Mouse (Mus musculus) cerebellum, adult 2 months (tissue): ENCODE measurements at regions not wholly inside any gene's neighbourhood (a gene's known extent, or its start where the extent isn't known, plus 50 kb on each side); places are given as distances from the start of the nearest gene placed in this dataset.
A peak's percentile ranks its signal among the peaks of the same experiment; 100 is the strongest.

Experiments
- DNase-seq, 2 experiments: peaks; one replicate each; pipeline ENCODE4 v3.0.0; 2021
- H3K27ac ChIP-seq: fragments of 200-500 bp; 2 replicates; pipeline ENCODE4 v1.5.1; 2012; ENCODE audit warnings: low read length, control low read depth, inconsistent platforms; ENCODE audit not compliant: insufficient read depth
- H3K27me3 ChIP-seq: fragments of 200-500 bp; 2 replicates; pipeline ENCODE4 v1.6.1; 2012; ENCODE audit warnings: inconsistent platforms, mild to moderate bottlenecking, low read length, moderate library complexity; ENCODE audit not compliant: control insufficient read depth, insufficient read depth
- H3K4me1 ChIP-seq: fragments of 200-500 bp; 2 replicates; pipeline ENCODE4 v1.6.1; 2011; ENCODE audit warnings: low read length; ENCODE audit not compliant: control insufficient read depth, insufficient read depth
- H3K4me3 ChIP-seq: fragments of 200-500 bp; replicated peaks from 2 replicates; pipeline ENCODE3; 2011; ENCODE audit warnings: mild to moderate bottlenecking, low read depth, low read length, control low read depth; ENCODE audit not compliant: insufficient read depth
- CTCF ChIP-seq: fragments of 200-500 bp; IDR thresholded peaks from 2 replicates; pipeline ENCODE4 v1.5.1; 2011; ENCODE audit warnings: low read depth, mild to moderate bottlenecking, control low read depth, low read length, moderate library complexity, borderline replicate concordance; ENCODE audit not compliant: insufficient read depth
- POLR2A ChIP-seq: fragments of 200-500 bp; IDR thresholded peaks from 2 replicates; pipeline ENCODE4 v1.6.1; 2011; ENCODE audit warnings: low read length, control low read depth, borderline replicate concordance; ENCODE audit not compliant: insufficient read depth
- WGBS: fragments of 180-500 bp; shearing (Covaris S2); methylation state at CpG from one replicate; pipeline ENCODE4 v1.1.7; 2018; 5-methylcytosine and 5-hydroxymethylcytosine counted together

- Histone ChIP-seq H3K4me3 (no peak overlapping the region), H3K27ac (no peak overlapping the region), H3K4me1 (no peaks in the 10 kb centered on the region), H3K27me3 (no peaks in the 10 kb centered on the region)
- DNase-seq, result no peak
- TF ChIP-seq POLR2A (no peak), CTCF (no peak)
- 75% methylated on average over 7 of the region's 7 CpGs for whole genome bisulfite sequencing
Measured at GRCm38 (mm10) chr4:28298911-28299353, 514.0 kb upstream of the Epha7 start.

GRCm38 (mm10) chr4:28300018-28300440, 512.9 kb upstream of the Epha7 start:
- Histone ChIP-seq H3K27me3 (no peaks in the 10 kb centered on the region), H3K4me3 (no peak overlapping the region)
- TF ChIP-seq POLR2A, result no peak
- no peak for TF ChIP-seq CTCF

GRCm38 (mm10) chr4:28301686-28302085, 511.2 kb upstream of the Epha7 start:
- WGBS, result 16% methylated on average over 1 of the region's 1 CpGs
- H3K4me3 ChIP-seq, result no peak overlapping the region
- no peak overlapping the region for H3K27ac ChIP-seq
- DNase-seq, result peak; percentile 8 to 25
- no peaks in the 10 kb centered on the region for H3K4me1 ChIP-seq
- no peaks in the 10 kb centered on the region for H3K27me3 ChIP-seq
- TF ChIP-seq CTCF (no peak), POLR2A (no peak)

More at GRCm38 (mm10) chr4:28300018-28300440, 512.9 kb upstream of the Epha7 start:
- no peak for DNase-seq
- Histone ChIP-seq H3K4me1 (no peaks in the 10 kb centered on the region), H3K27ac (no peak overlapping the region)
- 21% methylated on average over 13 of the region's 13 CpGs for WGBS

DNA sequence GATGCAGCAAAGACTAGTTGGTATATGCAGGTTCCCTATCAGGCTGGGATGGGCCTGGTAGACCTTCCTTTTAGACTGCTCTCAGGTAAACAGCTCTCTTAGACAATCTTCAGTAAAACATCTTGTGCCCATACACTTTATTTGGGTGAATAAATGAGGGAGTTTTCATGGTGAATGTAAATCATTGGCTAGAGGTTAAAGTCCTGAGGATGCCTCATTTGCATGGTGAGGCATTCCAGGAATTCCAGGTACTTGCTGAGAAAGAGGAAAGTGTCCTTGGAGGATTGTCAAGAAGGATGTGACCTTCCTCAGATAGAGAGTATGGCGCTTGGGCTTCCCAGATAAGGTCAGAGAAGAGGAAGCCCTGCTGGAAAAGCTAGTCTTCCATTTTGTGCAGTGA, 481.9 kb upstream of the Epha7 start:
- Histone ChIP-seq H3K27ac (no peak overlapping the region), H3K27me3 (no peaks in the 10 kb centered on the region), H3K4me3 (no peak overlapping the region), H3K4me1 (no peaks in the 10 kb centered on the region)
- TF ChIP-seq POLR2A, result no peak
- no peak for TF ChIP-seq CTCF
- WGBS, result 89% methylated on average over 1 of the region's 1 CpGs
- no peak for DNase-seq

DNA sequence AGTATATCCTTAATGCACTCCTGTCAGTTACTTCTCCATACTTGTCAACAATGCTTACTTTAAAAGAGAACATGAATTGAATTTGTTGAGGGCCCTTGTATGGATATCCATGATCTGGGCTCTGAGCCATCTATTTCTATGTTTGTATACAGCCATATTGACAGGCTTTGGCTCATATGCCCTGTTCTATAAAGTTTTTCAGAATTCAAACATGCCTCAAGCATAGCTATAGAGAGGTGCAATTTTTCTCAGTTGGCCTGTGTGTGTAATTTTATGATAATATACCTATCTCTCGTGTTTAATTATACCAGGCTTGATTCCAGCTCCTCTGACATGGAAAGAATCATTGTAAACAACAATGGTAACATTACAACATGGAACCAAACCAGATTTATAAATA, 448.4 kb upstream of the Epha7 start:
- 51% methylated on average over 1 of the region's 1 CpGs for WGBS
- TF ChIP-seq CTCF, result no peak
- TF ChIP-seq POLR2A, result no peak
- no peaks in the 10 kb centered on the region for H3K27me3 ChIP-seq
- H3K4me3 ChIP-seq, result no peak overlapping the region
- H3K27ac ChIP-seq, result no peak overlapping the region
- DNase-seq, result no peak
- no peaks in the 10 kb centered on the region for H3K4me1 ChIP-seq

GRCm38 (mm10) chr4:28377087-28377486, 435.8 kb upstream of the Epha7 start:
- Histone ChIP-seq H3K4me3 (no peak overlapping the region), H3K27me3 (no peaks in the 10 kb centered on the region), H3K4me1 (no peaks in the 10 kb centered on the region), H3K27ac (no peak overlapping the region)
- no peak for TF ChIP-seq CTCF
- TF ChIP-seq POLR2A, result no peak
- DNase-seq, result no peak

DNA sequence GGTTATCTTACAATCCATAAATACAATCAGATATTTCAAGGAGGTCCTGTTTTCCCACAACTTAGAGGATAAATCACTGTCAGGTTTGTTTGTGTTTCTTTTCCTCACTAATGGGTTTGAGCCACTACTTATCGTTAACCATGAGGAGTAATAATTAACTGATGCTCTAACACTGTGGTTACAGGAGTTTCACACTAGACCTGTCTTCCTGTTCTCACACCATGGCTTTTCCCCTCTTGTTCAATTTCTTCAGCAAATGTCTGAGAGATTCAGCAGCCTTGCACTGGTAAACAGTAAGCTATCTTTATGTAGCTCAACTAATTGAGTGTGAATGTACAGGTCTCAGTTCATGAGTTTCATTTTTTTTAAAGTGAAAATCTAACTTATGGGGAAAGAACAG, 434.3 kb upstream of the Epha7 start:
- H3K27ac ChIP-seq, result no peak overlapping the region
- no peaks in the 10 kb centered on the region for H3K4me1 ChIP-seq
- H3K27me3 ChIP-seq, result no peaks in the 10 kb centered on the region
- no peak for TF ChIP-seq POLR2A
- no peak for TF ChIP-seq CTCF
- no peak for DNase-seq
- 95% methylated on average over 1 of the region's 1 CpGs for WGBS
- H3K4me3 ChIP-seq, result no peak overlapping the region

DNA sequence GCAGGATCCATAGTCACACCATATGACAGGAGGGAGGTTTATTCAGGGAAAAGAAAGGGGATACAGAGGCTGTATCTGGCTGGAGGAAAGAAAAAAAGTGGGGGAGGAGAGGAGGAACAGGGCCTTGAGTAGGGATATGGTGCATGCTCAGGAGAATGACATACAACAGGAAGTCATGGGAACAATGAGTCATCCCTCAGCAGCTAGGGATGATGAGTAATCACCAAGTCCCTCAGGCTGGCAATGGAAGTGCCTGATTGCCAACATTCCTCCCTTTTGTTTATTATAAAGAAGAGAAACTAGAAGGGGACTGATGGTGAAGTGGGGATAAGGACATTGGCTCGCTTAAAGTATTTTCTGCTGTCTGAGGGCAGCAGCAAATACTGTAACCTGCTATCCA, 388.6 kb upstream of the Epha7 start:
- no peak overlapping the region for H3K4me3 ChIP-seq
- no peaks in the 10 kb centered on the region for H3K27me3 ChIP-seq
- no peak for DNase-seq
- H3K27ac ChIP-seq, result no peak overlapping the region
- H3K4me1 ChIP-seq, result no peaks in the 10 kb centered on the region
- WGBS, result 90% methylated on average over 1 of the region's 1 CpGs
- TF ChIP-seq POLR2A (no peak), CTCF (no peak)

- Histone ChIP-seq H3K4me3 (no peak overlapping the region), H3K27ac (no peak overlapping the region), H3K27me3 (no peaks in the 10 kb centered on the region), H3K4me1 (no peaks in the 10 kb centered on the region)
- WGBS, result 25% methylated on average over 1 of the region's 1 CpGs
- no peak for DNase-seq
- TF ChIP-seq POLR2A (no peak), CTCF (no peak)
Measured at GRCm38 (mm10) chr4:28440161-28440560, 372.8 kb upstream of the Epha7 start.
